Mouse (Mus musculus): ENCODE data around the gene Gabarapl2. TPM values are rescaled to one million over a fixed set of nuclear protein-coding genes. Genes with fewer than 3 reads are reported as not detected.
A peak's percentile ranks its signal among the peaks of the same experiment; 100 is the strongest.

Gene Gabarapl2
- total RNA-seq (2021) = 100 to 1,000 TPM; 192 to 198 TPM

- DNase-seq = peak; percentile 97
- intact Hi-C loops (cut with DNase I) = no loop called here
Observed at GRCm38 (mm10) chr8:111940171-111941100, at the start of gene Gabarapl2. Gene Gabarapl2, plus strand, starts transcription at chr8:111940703.

GRCm38 (mm10) chr8:111890911-111891303, 49.6 kb upstream of the Gabarapl2 start:
- DNase-seq = no peak
- intact Hi-C loops (cut with DNase I) = no loop called here

- intact Hi-C loops (cut with DNase I) = no loop called here
- DNase-seq = no peak
Observed at GRCm38 (mm10) chr8:111891983-111892382, 48.5 kb upstream of the Gabarapl2 start.

- intact Hi-C loops (cut with DNase I) = no loop called here
- DNase-seq = no peak
Observed at GRCm38 (mm10) chr8:111892615-111893014, 47.9 kb upstream of the Gabarapl2 start.

- intact Hi-C loops (cut with DNase I) = no loop called here
- no peak for DNase-seq
Observed at GRCm38 (mm10) chr8:111894955-111895354, 45.5 kb upstream of the Gabarapl2 start.

GRCm38 (mm10) chr8:111898586-111898985, 41.9 kb upstream of the Gabarapl2 start:
- intact Hi-C loops (cut with DNase I) = no loop called here
- DNase-seq = no peak

- no peak for DNase-seq
- intact Hi-C loops (cut with DNase I) = no loop called here
Observed at GRCm38 (mm10) chr8:111902080-111902479, 38.4 kb upstream of the Gabarapl2 start.

- intact Hi-C loops (cut with DNase I) = no loop called here
- DNase-seq = no peak
Observed at GRCm38 (mm10) chr8:111905500-111906121, 34.9 kb upstream of the Gabarapl2 start.

GRCm38 (mm10) chr8:111909621-111910450, 30.7 kb upstream of the Gabarapl2 start, which contains the start of gene Chst5:
Gene Chst5, minus strand, starts transcription at chr8:111910447.
- DNase-seq = peak; percentile 46
- intact Hi-C loops (cut with DNase I) = no loop called here

- intact Hi-C loops (cut with DNase I) = no loop called here
- peak; percentile 16 for DNase-seq
Observed at GRCm38 (mm10) chr8:111911572-111911971, 28.9 kb upstream of the Gabarapl2 start.

GRCm38 (mm10) chr8:111912860-111913432, 27.6 kb upstream of the Gabarapl2 start:
- intact Hi-C loops (cut with DNase I) = no loop called here
- DNase-seq = peak; percentile 81

- DNase-seq = no peak
Observed at GRCm38 (mm10) chr8:111919663-111920062, 20.8 kb upstream of the Gabarapl2 start.

GRCm38 (mm10) chr8:111920971-111921370, 19.5 kb upstream of the Gabarapl2 start:
- intact Hi-C loops (cut with DNase I) = no loop called here
- DNase-seq = no peak

More at GRCm38 (mm10) chr8:111919663-111920062, 20.8 kb upstream of the Gabarapl2 start:
- intact Hi-C loops (cut with DNase I) = no loop called here

- peak; percentile 57 for DNase-seq
- intact Hi-C loops (cut with DNase I) = no loop called here
Observed at GRCm38 (mm10) chr8:111923383-111923804, 17.1 kb upstream of the Gabarapl2 start.

GRCm38 (mm10) chr8:111924976-111925375, 15.5 kb upstream of the Gabarapl2 start:
- intact Hi-C loops (cut with DNase I) = no loop called here
- DNase-seq = no peak

- intact Hi-C loops (cut with DNase I) = no loop called here
- DNase-seq = no peak
Observed at GRCm38 (mm10) chr8:111929648-111930344, 10.7 kb upstream of the Gabarapl2 start.

- intact Hi-C loops (cut with DNase I) = no loop called here
- no peak for DNase-seq
Observed at GRCm38 (mm10) chr8:111931721-111932120, 8.8 kb upstream of the Gabarapl2 start.

GRCm38 (mm10) chr8:111932580-111933336, 7.7 kb upstream of the Gabarapl2 start:
- intact Hi-C loops (cut with DNase I) = no loop called here

More at GRCm38 (mm10) chr8:111932580-111933336, 7.7 kb upstream of the Gabarapl2 start:
- peak; percentile 65 for DNase-seq
